Mouse (Mus musculus): ENCODE results near the gene Apba3.

The Apba3 gene

DNA sequence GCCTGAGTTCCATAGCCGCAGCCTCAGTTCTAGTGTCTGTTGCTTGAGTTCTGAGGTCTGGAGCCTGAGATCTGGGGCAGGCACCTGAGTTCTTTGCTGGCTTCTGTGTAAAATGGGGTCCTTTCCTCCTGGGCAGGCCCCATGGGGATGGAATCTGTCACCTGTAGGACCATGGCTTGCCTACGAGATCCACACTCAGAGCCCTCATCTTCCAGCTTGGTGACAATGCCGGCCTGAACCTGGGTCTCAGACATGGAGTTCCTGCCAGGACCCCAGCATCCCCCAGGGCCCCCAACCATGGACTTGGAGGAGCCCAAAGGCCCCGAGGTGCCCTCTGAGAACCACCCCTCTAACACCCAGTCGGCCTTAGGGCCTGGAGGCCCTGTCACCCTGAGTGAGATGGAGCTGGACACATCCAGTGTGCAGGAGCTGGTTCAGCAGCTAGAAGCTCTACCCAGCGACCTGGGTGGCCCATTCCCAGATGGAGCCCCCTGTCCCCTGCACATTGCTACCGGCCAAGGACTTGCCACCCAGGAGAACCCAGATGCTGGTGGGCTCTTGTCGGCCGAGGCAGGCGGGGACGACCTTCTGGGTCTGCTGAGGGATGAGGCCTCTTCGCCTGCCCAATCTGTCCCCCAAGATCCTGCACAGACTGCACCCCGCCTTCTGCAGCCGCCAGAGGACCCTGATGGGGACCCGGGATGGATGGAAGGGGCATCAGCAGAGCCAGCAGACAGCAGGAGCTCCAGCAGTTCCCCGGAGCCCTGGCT lies 2.1 kb downstream of the Apba3 start:
- ChIA-PET CTCF (interaction anchor here in 3 of 4 experiments (0.8 to 2.2 kb wide), 16 partner anchors 10 to 408 kb away, joined by 3 to 18 read pairs (median 5); partner anchors contain the start of genes Hmg20b (in 1 of the 3), Pip5k1c (in 1 of the 3) and Tjp3 (in 1 of the 3)), POLR2A (interaction anchor here in 3 of 4 experiments (0.5 to 6.3 kb wide), 42 partner anchors 9 to 1754 kb away, joined by 3 to 58 read pairs (median 4); partner anchors contain the start of genes Pip5k1c (in 3 of the 3), Cactin (in 2 of the 3), Tjp3 (in 2 of the 3) and Eef2 (in 1 of the 3))

DNA sequence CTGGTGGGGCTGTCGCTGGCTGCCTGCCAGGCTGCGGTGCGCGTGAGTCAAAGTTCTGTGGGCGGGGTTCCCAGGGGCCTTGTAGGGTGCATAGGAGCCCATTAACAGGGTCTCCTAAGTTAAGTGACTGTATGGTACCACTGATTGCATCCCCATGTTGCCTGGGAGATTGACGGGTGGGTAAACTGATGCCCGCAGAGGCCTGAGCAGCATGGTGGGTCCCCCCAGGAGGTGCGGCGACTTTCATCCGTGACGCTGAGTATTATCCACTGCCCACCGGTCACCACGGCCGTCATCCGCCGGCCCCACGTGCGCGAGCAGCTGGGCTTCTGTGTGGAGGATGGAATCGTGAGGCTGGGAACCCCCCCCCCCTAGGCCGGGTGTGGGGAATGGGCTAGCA lies 5.6 kb downstream of the Apba3 start:
- ChIA-PET POLR2A (no interaction called here), CTCF (interaction anchor here in 2 of 4 experiments (0.6 to 1.9 kb wide), 4 partner anchors 16 to 231 kb away, joined by 3 to 9 read pairs (median 5); partner anchors contain the start of gene Nfic (in 1 of the 2))

DNA sequence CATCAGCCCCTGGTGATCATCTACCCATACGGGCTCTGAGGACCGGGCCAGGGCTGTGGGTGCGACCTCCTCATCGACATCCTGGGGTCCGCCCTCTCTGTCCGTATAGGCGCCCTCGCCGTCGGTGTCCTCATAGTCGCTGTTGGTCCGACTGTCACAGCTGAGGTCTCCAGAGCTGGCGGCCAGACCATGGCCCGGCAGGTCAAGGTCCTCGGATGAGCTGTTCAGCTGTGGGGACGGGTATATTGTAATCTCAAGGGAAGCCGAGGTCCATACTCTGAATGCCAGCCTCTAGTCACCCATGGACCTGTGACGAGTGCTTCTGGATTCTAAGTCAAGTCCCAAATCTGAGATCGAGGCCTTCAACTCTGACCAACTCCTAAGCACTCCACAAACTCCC lies 7.1 kb downstream of the Apba3 start:
- CTCF ChIA-PET, result interaction anchor here in 3 of 4 experiments (1.1 to 1.9 kb wide), 5 partner anchors 15 to 176 kb away, joined by 3 to 9 read pairs (median 3); no protein-coding TSS in a partner anchor

DNA sequence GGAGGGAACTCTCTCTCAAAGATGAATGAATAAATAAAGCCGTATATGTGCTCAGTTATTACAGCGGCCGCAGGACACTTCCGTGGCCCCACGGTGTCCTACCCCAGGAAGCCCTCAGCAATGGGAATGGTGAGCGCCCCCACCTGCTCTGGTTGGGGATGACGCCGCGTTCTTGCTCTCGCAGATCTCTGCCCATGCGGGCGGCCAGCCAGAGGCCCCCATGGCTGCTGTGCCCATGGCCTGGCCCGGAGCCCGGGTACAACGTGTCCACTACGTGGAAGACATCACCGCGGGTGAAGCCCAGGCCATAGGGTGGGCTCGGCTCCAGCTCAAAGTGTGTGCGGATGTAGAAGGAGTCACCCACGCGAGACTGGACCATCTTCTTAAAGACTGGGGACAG lies 10.9 kb downstream of the Apba3 start:
- ChIA-PET CTCF (interaction anchor here in 2 of 4 experiments (0.6 to 5.6 kb wide), 5 partner anchors 13 to 273 kb away, joined by 3 to 62 read pairs (median 3); partner anchors contain the start of genes Pip5k1c (in 2 of the 2) and Tjp3 (in 1 of the 2)), POLR2A (interaction anchor here in 3 of 4 experiments (0.8 to 3.3 kb wide), 15 partner anchors 10 to 948 kb away, joined by 3 to 39 read pairs (median 3); partner anchors contain the start of genes Apba3 (in 2 of the 3), Mrpl54 (in 2 of the 3), Eef2 (in 1 of the 3) and Pip5k1c (in 1 of the 3))

More for the DNA sequence above, 7.1 kb downstream of the Apba3 start:
- POLR2A ChIA-PET, result interaction anchor here in 2 of 4 experiments (1.0 to 1.9 kb wide), 4 partner anchors 10 to 24 kb away, joined by 3 to 7 read pairs (median 4); partner anchors contain the start of gene Pip5k1c (in 1 of the 2)

DNA sequence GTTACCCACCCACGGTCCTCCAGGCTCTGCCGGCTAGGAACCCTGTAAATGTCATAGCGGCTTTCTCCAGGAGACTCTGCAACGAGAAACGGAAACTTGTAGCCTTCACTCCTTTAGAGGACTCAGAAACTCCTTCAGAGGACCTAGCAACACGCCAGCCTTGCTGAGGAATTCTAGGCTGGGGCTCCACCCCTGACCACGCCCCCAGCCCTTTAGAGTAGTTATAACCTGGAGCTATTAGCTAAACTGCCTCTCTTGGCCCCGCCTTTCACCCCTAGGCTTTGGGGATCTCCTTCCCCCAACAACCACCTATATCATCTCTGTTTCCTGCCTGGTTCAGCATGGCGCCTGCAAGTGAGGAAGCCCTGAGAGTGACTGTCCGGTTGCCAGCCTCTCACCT lies 12.7 kb downstream of the Apba3 start:
- ChIA-PET POLR2A (interaction anchor here in 3 of 4 experiments (0.7 to 3.3 kb wide), 20 partner anchors 9 to 186 kb away, joined by 3 to 39 read pairs (median 4); partner anchors contain the start of genes Pip5k1c (in 3 of the 3), Apba3 (in 2 of the 3), Mrpl54 (in 2 of the 3) and Cactin (in 1 of the 3)), CTCF (interaction anchor here (0.5 to 5.6 kb wide), 17 partner anchors 9 to 563 kb away, joined by 3 to 62 read pairs (median 3); partner anchors contain the start of genes Tjp3 (in 3 of the 4) and Pip5k1c (in 1 of the 4))

DNA sequence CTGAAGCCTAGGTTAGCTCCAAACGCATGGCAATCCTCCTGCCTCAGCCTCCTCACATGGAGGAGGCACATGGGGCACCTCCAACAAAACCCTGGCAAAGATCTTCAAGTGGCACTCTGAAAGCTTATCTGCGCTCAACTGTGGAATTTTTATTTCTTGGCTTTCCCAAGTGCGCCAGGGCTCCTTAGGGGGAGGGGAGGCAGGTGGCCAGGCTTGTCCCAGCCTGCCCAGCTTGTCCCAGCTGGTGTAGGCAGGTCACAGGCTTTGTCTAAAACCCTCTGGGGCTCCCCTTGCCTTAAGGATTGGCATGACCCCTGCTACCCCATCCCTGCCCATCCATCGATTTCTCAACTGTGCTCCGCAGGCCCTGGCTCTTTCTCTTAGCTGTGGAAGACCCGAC lies 17.4 kb downstream of the Apba3 start:
- ChIA-PET CTCF (interaction anchor here in 3 of 4 experiments (0.8 to 3.4 kb wide), 7 partner anchors 8 to 43 kb away, joined by 3 to 20 read pairs (median 4); partner anchors contain the start of genes Pip5k1c (in 2 of the 3) and Cactin (in 1 of the 3)), POLR2A (interaction anchor here in 2 of 4 experiments (0.7 to 3.4 kb wide), 21 partner anchors 9 to 224 kb away, joined by 3 to 17 read pairs (median 3); partner anchors contain the start of genes Apba3 (in 2 of the 2), Mrpl54 (in 2 of the 2), Pip5k1c (in 2 of the 2) and Atcay (in 1 of the 2))

DNA sequence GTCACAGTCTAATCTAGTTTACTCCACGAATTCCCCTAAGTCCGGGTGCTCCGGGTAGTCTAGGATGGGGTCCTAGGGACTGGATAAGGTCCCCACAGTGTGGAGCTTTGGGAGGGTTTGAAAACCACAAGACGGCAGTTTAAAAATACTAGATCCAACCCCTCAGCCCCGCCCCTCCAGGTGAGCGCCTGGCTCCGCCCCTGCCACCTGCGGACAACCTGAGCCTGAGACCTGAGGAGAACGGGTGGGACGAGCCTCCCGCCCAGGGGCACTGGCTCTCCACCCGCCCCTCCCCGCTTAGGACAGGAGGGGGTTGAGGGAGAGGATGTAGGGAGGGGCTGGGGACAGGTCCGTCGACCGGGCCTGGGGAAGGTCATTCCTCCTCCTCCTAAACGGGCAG lies 18.0 kb downstream of the Apba3 start:
- ChIA-PET POLR2A (interaction anchor here in 3 of 4 experiments (0.7 to 3.4 kb wide), 17 partner anchors 8 to 354 kb away, joined by 3 to 17 read pairs (median 3); partner anchors contain the start of genes Apba3 (in 2 of the 3), Cactin (in 2 of the 3), Mrpl54 (in 2 of the 3) and Pip5k1c (in 1 of the 3)), CTCF (interaction anchor here in 2 of 4 experiments (0.6 to 3.4 kb wide), 6 partner anchors 8 to 54 kb away, joined by 3 to 20 read pairs (median 5); partner anchors contain the start of genes Atcay (in 1 of the 2), Cactin (in 1 of the 2) and Pip5k1c (in 1 of the 2))

DNA sequence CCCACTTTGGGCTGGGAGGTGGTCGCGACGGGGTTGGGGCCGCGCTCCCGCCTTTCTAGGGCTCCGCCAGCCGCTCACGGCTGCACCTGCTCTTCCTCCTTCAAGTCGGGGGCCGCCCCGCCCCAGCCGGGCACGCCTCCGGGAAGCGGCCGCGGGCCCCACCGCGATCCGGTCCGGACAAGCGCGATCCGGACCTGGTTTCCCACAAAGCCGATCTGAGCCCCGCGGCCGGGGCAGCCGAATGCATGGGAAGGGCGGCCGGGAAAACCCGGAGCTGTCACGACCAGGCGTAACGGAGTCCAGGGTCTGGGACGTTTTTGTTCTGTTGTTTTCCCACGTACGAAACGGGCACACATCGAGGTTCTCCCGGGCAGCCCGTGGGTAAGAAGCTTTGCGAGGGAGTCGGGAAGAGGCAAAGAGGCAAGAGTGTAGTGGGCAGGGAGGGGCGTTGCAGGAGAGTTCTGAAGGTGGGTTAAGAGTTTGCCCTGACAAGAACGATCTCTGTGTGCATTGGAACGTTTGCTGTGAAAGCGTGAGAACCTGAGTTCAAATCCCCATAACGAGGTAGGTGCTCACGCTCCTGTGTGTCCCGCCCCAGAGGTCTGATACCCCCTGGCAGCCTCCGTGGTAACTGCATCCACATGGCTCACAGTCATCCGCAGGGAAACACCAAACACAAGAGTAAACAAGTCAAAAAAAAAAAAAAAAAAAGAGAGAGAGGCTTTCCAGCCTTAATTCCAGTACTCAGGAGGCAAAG lies 19.1 kb downstream of the Apba3 start:
- POLR2A ChIA-PET, result interaction anchor here in 2 of 4 experiments (0.9 to 3.4 kb wide), 13 partner anchors 10 to 356 kb away, joined by 3 to 15 read pairs (median 5); partner anchors contain the start of genes Cactin (in 2 of the 2), Apba3 (in 1 of the 2) and Mrpl54 (in 1 of the 2)
- CTCF ChIA-PET, result interaction anchor here in 3 of 4 experiments (0.5 to 3.4 kb wide), 7 partner anchors 11 to 110 kb away, joined by 3 to 15 read pairs (median 4); no protein-coding TSS in a partner anchor

DNA sequence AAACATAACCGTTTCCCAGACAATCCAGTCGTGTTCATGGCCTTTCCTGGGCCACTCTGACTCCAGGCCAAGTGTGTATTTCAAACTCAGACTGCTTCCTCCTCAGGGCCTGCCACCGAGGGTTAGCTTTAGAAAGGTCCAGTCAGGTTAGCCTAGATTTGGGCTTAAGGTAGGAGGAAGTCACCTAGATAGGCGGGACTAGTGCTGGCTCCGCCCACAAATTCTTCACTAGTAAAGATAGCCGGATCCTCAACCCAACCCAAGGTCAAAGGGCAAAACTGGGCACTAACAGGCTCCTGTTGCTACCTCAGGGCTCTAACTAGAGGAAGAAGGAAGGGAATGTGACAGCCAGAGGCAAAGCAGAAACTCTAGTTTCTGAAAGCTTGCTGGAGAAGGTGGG lies 19.8 kb downstream of the Apba3 start:
- POLR2A ChIA-PET, result interaction anchor here in 2 of 4 experiments (1.2 to 3.4 kb wide), 7 partner anchors 10 to 94 kb away, joined by 4 to 10 read pairs (median 5); partner anchors contain the start of gene Cactin (in 1 of the 2)
- CTCF ChIA-PET, result interaction anchor here in 3 of 4 experiments (1.0 to 3.4 kb wide), 5 partner anchors 10 to 47 kb away, joined by 3 to 12 read pairs (median 4); no protein-coding TSS in a partner anchor

DNA sequence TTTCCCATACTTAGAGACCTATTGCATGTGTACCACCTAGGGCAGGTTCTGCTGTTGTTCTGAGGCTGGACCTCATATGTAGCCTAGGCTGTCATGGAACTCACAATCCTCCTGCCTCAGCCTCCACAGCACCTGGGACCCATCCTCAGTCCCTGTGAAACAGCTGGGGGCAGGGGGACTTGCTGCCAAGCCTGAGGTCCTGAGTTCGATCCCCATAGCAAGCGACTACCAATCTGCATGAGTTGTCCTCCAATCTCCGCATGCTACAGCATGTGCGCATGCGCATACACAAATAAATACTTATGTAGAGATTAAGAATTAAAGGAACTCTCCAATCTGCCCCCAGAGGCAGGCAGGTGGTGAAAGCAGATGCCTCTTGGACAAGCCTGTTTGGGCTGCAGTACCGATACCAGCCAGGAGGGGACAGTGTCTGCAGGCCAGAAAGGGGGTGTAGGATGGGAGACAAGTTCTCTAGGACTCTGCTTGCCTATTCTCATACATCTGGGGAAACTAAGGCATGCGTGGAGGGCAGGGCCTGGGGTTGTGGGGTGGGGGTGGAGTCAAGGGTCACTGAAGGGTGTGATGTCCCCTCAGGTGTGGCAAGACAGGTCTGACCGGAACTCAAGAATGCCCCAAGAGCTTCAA lies 20.9 kb downstream of the Apba3 start:
- ChIA-PET CTCF (interaction anchor here (0.6 to 10.3 kb wide), 63 partner anchors 9 to 406 kb away, joined by 3 to 263 read pairs (median 5); partner anchors contain the start of genes Cactin (in 3 of the 4), Hmg20b (in 2 of the 4), Fzr1 (in 1 of the 4) and Gipc3 (in 1 of the 4)), POLR2A (interaction anchor here in 3 of 4 experiments (1.0 to 7.6 kb wide), 13 partner anchors 8 to 358 kb away, joined by 3 to 79 read pairs (median 4); partner anchors contain the start of genes Cactin (in 2 of the 3), Apba3 (in 1 of the 3), Dohh (in 1 of the 3) and Gadd45b (in 1 of the 3))

DNA sequence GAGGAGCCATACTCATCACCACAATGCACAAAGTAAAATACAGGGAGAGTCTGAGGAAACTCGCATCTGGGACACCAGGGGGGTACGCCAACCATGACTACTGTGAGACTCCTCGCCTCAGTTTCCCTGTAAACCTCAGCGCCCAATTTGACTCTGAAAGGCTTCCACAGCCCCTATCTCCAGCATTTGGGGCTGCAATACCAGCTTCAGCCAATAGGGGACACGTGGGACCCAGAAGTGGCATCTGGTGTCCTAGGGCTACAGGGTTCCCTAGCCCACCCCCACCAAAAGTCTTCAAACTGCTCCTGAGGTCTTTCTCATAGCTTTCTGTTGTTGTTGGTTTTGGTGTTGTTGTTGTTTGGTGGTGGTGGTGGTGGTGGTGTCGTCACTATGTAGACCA lies 21.8 kb downstream of the Apba3 start:
- ChIA-PET CTCF (interaction anchor here (0.5 to 10.3 kb wide), 113 partner anchors 8 to 856 kb away, joined by 3 to 263 read pairs (median 5); partner anchors contain the start of genes Cactin (in 3 of the 4), Hmg20b (in 3 of the 4), Fzr1 (in 2 of the 4) and Apba3 (in 1 of the 4)), POLR2A (interaction anchor here in 3 of 4 experiments (0.6 to 7.6 kb wide), 41 partner anchors 8 to 698 kb away, joined by 3 to 79 read pairs (median 4); partner anchors contain the start of genes Cactin (in 2 of the 3), Dohh (in 2 of the 3), Gadd45b (in 2 of the 3) and Gm48551 (in 2 of the 3))

DNA sequence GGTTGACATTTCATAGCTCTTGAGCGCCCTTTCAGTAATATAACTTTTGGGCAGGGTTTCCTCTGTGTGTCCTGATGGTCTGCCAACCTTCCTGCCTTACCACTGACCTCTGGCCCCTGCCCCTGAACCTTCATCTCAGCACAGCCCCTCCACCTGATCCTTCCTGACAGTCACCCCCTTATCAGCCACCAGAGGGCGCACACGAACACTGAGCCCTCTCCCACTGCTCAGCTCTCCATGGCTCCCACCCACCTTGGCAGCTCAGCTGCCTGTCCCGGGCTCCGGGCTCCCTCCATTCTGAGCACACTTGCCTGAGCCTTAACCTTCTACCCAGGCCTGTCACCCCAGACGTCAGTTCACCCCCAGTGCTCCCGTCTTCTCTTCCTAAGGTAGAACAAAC lies 22.5 kb downstream of the Apba3 start:
- POLR2A ChIA-PET, result interaction anchor here (0.6 to 7.6 kb wide), 43 partner anchors 9 to 699 kb away, joined by 3 to 79 read pairs (median 4); partner anchors contain the start of genes Cactin (in 3 of the 4), Dohh (in 2 of the 4), Fzr1 (in 2 of the 4) and Gadd45b (in 2 of the 4)
- CTCF ChIA-PET, result interaction anchor here (0.6 to 10.3 kb wide), 84 partner anchors 8 to 1138 kb away, joined by 3 to 263 read pairs (median 5); partner anchors contain the start of genes Hmg20b (in 3 of the 4), Cactin (in 2 of the 4), Apba3 (in 1 of the 4) and Celf5 (in 1 of the 4)

DNA sequence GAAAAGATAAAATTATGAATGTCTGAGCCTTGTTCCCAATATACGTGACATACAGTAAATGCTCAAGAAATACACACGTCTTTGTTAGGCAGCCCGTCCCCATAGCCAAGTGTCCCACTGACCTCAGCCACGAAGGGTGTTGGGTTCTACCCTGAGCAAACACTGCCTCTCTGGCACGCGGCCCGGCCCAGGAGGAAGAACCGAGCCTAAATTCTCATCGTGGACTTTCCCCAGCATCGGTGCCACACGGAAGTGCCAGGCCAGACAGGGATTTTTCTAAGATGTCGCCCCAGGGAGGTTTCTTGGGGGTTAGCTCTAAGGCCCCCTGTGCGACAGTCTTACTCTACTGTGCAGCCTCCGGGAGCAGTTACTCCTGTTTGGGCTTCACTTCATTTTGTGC lies 23.1 kb downstream of the Apba3 start:
- CTCF ChIA-PET, result interaction anchor here (0.6 to 10.3 kb wide), 70 partner anchors 8 to 1139 kb away, joined by 3 to 263 read pairs (median 6); partner anchors contain the start of genes Cactin (in 2 of the 4), Diras1 (in 1 of the 4), Fzr1 (in 1 of the 4) and Gipc3 (in 1 of the 4)
- POLR2A ChIA-PET, result interaction anchor here in 3 of 4 experiments (0.6 to 8.2 kb wide), 29 partner anchors 9 to 361 kb away, joined by 3 to 85 read pairs (median 4); partner anchors contain the start of genes Cactin (in 3 of the 3), Apba3 (in 2 of the 3), Mrpl54 (in 2 of the 3) and Aes (in 1 of the 3)

DNA sequence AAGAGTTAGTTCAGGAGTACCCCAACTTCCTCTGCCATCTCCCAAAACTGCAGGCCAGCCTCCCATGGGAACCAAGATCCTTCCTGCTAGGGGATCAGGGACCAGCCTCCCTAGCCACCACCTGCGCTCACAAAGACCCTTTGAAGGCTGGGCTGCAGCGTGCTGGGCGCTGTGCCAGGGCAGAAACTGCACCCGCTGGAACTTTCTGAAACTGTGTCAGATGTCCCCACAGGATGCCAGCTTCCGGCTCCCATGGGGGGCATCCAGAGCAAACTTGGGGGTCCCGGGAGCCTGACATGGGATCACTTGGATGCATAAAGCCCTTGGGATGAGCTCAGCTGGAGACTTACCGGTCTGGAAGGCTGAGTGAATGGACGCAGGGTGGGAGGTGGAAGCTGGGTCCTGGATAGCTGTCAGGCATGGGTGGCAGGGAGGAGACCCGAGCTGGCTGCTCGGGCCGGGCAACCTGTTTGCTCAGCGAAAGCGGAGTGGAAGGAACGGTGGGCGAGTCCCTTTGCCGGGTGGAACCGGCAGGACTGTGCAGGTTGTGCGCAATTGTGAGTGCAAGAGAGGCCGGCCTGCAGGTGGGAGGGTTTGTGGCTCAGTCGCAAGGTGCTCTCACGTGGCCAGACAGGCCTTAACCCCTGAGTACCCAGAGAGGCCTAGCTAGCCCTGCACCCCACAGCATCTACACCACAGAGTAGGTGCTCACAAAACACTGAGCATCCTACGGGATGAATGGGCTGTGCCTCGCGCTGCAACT lies 24.1 kb downstream of the Apba3 start:
- ChIA-PET POLR2A (interaction anchor here (0.6 to 8.2 kb wide), 48 partner anchors 9 to 1332 kb away, joined by 3 to 89 read pairs (median 5); partner anchors contain the start of genes Apba3 (in 2 of the 4), Cactin (in 2 of the 4), Eef2 (in 2 of the 4) and Mrpl54 (in 2 of the 4)), CTCF (interaction anchor here (0.6 to 10.3 kb wide), 50 partner anchors 11 to 917 kb away, joined by 3 to 263 read pairs (median 6); partner anchors contain the start of genes Cactin (in 2 of the 4), Hmg20b (in 2 of the 4), Atcay (in 1 of the 4) and Dohh (in 1 of the 4))

Data from embryonic stem cell, embryonic (primary cell).